Mouse (Mus musculus): ENCODE data around the gene Snrpb. TPM values are rescaled to one million over a fixed set of nuclear protein-coding genes. Genes with fewer than 3 reads are reported as not detected.

The Snrpb gene
- total RNA-seq (2012; rRNA removed), result 738 and 810 TPM in 2 replicates
- polyA plus RNA-seq (2012; ENCODE audit: insufficient read depth in 1 of 2, insufficient read length in 2 of 2, low read depth in 1 of 2, low replicate concordance in 2 of 2, missing spikeins in 1 of 2), result 1,000 to 10,000 TPM in 1 of 2 experiments, 100 to 1,000 TPM in 1; 590 to 1,572 TPM

- H3K9ac ChIP-seq (ENCODE audit: control insufficient read depth, low read depth, low read length, poor library complexity, severe bottlenecking), result peak within 1 kb of the TSS; percentile 98
- peak within 1 kb of the TSS; percentile 68 for H3K27ac ChIP-seq (ENCODE audit: control insufficient read depth, low read depth, low read length)
- H3K4me1 ChIP-seq (ENCODE audit: control insufficient read depth in 1 of 2, insufficient read depth in 2 of 2, low read length in 2 of 2), result peaks cover 3 to 10% of the 10 kb centered on the region in 2 experiments; a peak in 3 of 4 replicates
- no peaks in the 10 kb centered on the region for H3K9me3 ChIP-seq (replicated peaks; ENCODE audit: insufficient read depth, low read length)
- H3K4me3 ChIP-seq (ENCODE audit: control insufficient read depth in 1 of 2, insufficient read depth in 1 of 2, low read depth in 2 of 2, low read length in 2 of 2), result peak within 1 kb of the TSS; percentile 72 to 95
- peak; percentile 92 for DNase-seq (ENCODE audit: low read depth, low spot score)
- peaks cover 35% of the 10 kb centered on the region for H3K79me2 ChIP-seq (ENCODE audit: control insufficient read depth, insufficient read depth, low read length, poor library complexity)
- peaks cover 3 to 8% of the 10 kb centered on the region in 2 experiments; a peak in 3 of 4 replicates for H3K27me3 ChIP-seq (ENCODE audit: control insufficient read depth in 1 of 2, insufficient read depth in 2 of 2, low read length in 2 of 2)
- H3K36me3 ChIP-seq (ENCODE audit: control insufficient read depth in 1 of 2, insufficient read depth in 2 of 2, low read length in 2 of 2), result peaks cover 26 to 30% of the 10 kb centered on the region in 2 experiments
- TF ChIP-seq MAFK (IDR thresholded peaks at IDR 0.05; ENCODE audit: borderline replicate concordance, low read depth, low read length) (no peak), EP300 (IDR thresholded peaks at IDR 0.05; ENCODE audit: low read depth in 1 of 2, low read length in 2 of 2) (no peak), KAT2A (conservative IDR thresholded peaks at IDR 0.05; ENCODE audit: low read depth, low read length) (peak; percentile 66), MAZ (IDR thresholded peaks at IDR 0.05; ENCODE audit: low read depth, low read length) (no peak), ETS1 (IDR thresholded peaks at IDR 0.05; ENCODE audit: low read depth, low read length) (peak; percentile 70; the same call in 1 of the 2 replicates), NRF1 (IDR thresholded peaks at IDR 0.05; ENCODE audit: insufficient read depth, low read depth, low read length, poor library complexity, severe bottlenecking) (no peak), ZNF384 (IDR thresholded peaks at IDR 0.05; ENCODE audit: low read depth, low read length) (no peak), MEF2A (IDR thresholded peaks at IDR 0.05; ENCODE audit: extremely low read depth, insufficient replicate concordance, low read depth, low read length, poor library complexity, severe bottlenecking) (no peak), NELFE (IDR thresholded peaks at IDR 0.05; ENCODE audit: low read depth, low read length) (peak; percentile 95), TBP (IDR thresholded peaks at IDR 0.05; ENCODE audit: low read depth, low read length) (peak; percentile 97), POLR2AphosphoS2 (IDR thresholded peaks at IDR 0.05; ENCODE audit: low read length) (peak; percentile 75; the same call in 1 of the 2 replicates), BHLHE40 (IDR thresholded peaks at IDR 0.05; ENCODE audit: borderline replicate concordance, low read depth, low read length) (no peak), POLR2A (IDR thresholded peaks at IDR 0.05; ENCODE audit: control insufficient read depth in 1 of 2, insufficient read depth in 1 of 2, low read depth in 1 of 2, low read length in 2 of 2, poor library complexity in 1 of 2) (peak; percentile 89 to 92), E2F4 (IDR thresholded peaks at IDR 0.05; ENCODE audit: borderline replicate concordance, low read depth, low read length) (peak; percentile 83; the same call in 1 of the 2 replicates), JUND (IDR thresholded peaks at IDR 0.05; ENCODE audit: low read depth, low read length) (no peak), CTCF (IDR thresholded peaks at IDR 0.05 in 2 of 3, conservative IDR thresholded peaks at IDR 0.05 in 1 of 3; ENCODE audit: control insufficient read depth in 1 of 3, insufficient read depth in 1 of 3, low read depth in 2 of 3, low read length in 3 of 3, poor library complexity in 1 of 3, severe bottlenecking in 1 of 3) (0 out of 6 replicates have a peak, but pooled peaks of 1 of the 3 experiments have one; percentile 14), MYB (IDR thresholded peaks at IDR 0.05; ENCODE audit: low read depth, low read length) (no peak), SIN3A (IDR thresholded peaks at IDR 0.05; ENCODE audit: low read length) (peak; percentile 97), ZMIZ1 (IDR thresholded peaks at IDR 0.05; ENCODE audit: low read depth, low read length) (no peak; the same call in 1 of the 2 replicates), SMC3 (IDR thresholded peaks at IDR 0.05; ENCODE audit: low read depth, low read length) (no peak), CHD1 (IDR thresholded peaks at IDR 0.05; ENCODE audit: low read depth, low read length) (no peak), UBTF (IDR thresholded peaks at IDR 0.05; ENCODE audit: borderline replicate concordance, insufficient read depth, low read depth, low read length) (0 out of 2 replicates have a peak, but pooled peaks have one; percentile 83), RCOR1 (IDR thresholded peaks at IDR 0.05; ENCODE audit: low read depth, low read length) (no peak), USF1 (IDR thresholded peaks at IDR 0.05; ENCODE audit: low read depth, low read length) (peak; percentile 88), MXI1 (IDR thresholded peaks at IDR 0.05; ENCODE audit: low read depth, low read length) (no peak; the same call in none of the 2 replicates), ZKSCAN1 (IDR thresholded peaks at IDR 0.05; ENCODE audit: low read depth, low read length) (no peak), MAX (IDR thresholded peaks at IDR 0.05; ENCODE audit: low read length) (peak; percentile 26; the same call in 1 of the 2 replicates), GABPA (IDR thresholded peaks at IDR 0.05; ENCODE audit: low read depth, low read length) (no peak), ELF1 (IDR thresholded peaks at IDR 0.05; ENCODE audit: low read depth, low read length) (peak; percentile 88), MYC (IDR thresholded peaks at IDR 0.05; ENCODE audit: low read depth, low read length) (no peak), RAD21 (IDR thresholded peaks at IDR 0.05; ENCODE audit: low read depth, low read length) (no peak), GATA1 (IDR thresholded peaks at IDR 0.05; ENCODE audit: low read depth, low read length) (no peak), USF2 (IDR thresholded peaks at IDR 0.05; ENCODE audit: borderline replicate concordance in 1 of 2, insufficient read depth in 1 of 2, low read depth in 1 of 2, low read length in 2 of 2) (no peak), POLR2AphosphoS5 (IDR thresholded peaks at IDR 0.05; ENCODE audit: borderline replicate concordance, low read depth, low read length) (no peak)
These were observed at the start of gene Snrpb for GRCm38 (mm10) chr2:130178706-130179506. Gene Snrpb (minus strand): TSS chr2:130179403.
